Mouse (Mus musculus) lung, adult 2 months (tissue): ENCODE results near the gene Clec1a. TPM values are rescaled to one million over a fixed set of nuclear protein-coding genes. Genes with fewer than 3 reads are reported as not detected.

ENCODE experiments used
- DNase-seq: peaks from one replicate; pipeline ENCODE4 v3.0.0; 2022
- H3K4me1 ChIP-seq: fragments of 200-500 bp; 2 replicates; pipeline ENCODE4 v1.6.1; 2011; ENCODE audit warnings: low read length; ENCODE audit not compliant: control insufficient read depth, insufficient read depth
- H3K4me3 ChIP-seq: fragments of 200-500 bp; replicated peaks from 2 replicates; pipeline ENCODE3; 2011; ENCODE audit warnings: low read depth, mild to moderate bottlenecking, control low read depth, low read length; ENCODE audit errors: extremely low read depth
- CTCF ChIP-seq: fragments of 200-500 bp; IDR thresholded peaks from 2 replicates; pipeline ENCODE4 v1.5.1; 2011; ENCODE audit warnings: mild to moderate bottlenecking, low read length, control low read depth; ENCODE audit not compliant: insufficient read depth
- POLR2A ChIP-seq: fragments of 200-500 bp; IDR thresholded peaks from 2 replicates; pipeline ENCODE4 v1.6.1; 2011; ENCODE audit warnings: low read depth, mild to moderate bottlenecking, control low read depth, low read length, borderline replicate concordance; ENCODE audit errors: extremely low read depth
- WGBS: fragments of 180-500 bp; shearing (Covaris S2); methylation state at CpG from one replicate; pipeline ENCODE4 v1.1.7; 2018; 5-methylcytosine and 5-hydroxymethylcytosine counted together
- polyA plus RNA-seq: library from polyadenylated mRNA; depleted of rRNA; stranded (reverse); fragments of >200 nt; gene quantifications from 2 replicates; pipeline ENCODE4 v1.2.3, GENCODE M21; 2012

Clec1a gene
- polyA plus RNA-seq, 1 experiment, result 38.1 TPM

- WGBS, result 85% methylated on average over 2 of the region's 2 CpGs
- no peak for TF ChIP-seq POLR2A
- no peak for TF ChIP-seq CTCF
- Histone ChIP-seq H3K4me1 (peaks cover 2% of the 10 kb centered on the region; the same call in 1 of the 2 replicates), H3K4me3 (no peak within 1 kb of the TSS)
- no peak for DNase-seq
Measured at GRCm38 (mm10) chr6:129408562-129408961, 43.2 kb downstream of the Clec1a start, which contains the start of gene Clec9a. TSS of gene Clec9a (plus strand) at chr6:129408862.

- TF ChIP-seq POLR2A (no peak), CTCF (no peak)
- H3K4me3 ChIP-seq, result no peak overlapping the region
- H3K4me1 ChIP-seq, result peaks cover 2% of the 10 kb centered on the region; the same call in 1 of the 2 replicates
- DNase-seq, result no peak
- WGBS, result 20% methylated on average over 2 of the region's 2 CpGs
Measured at GRCm38 (mm10) chr6:129407324-129407723, 44.5 kb downstream of the Clec1a start.

- TF ChIP-seq CTCF (no peak), POLR2A (no peak)
- no peak for DNase-seq
- Histone ChIP-seq H3K4me3 (no peak overlapping the region), H3K4me1 (peaks cover 2% of the 10 kb centered on the region; the same call in 1 of the 2 replicates)
Measured at GRCm38 (mm10) chr6:129405999-129406398, 45.8 kb downstream of the Clec1a start.

GRCm38 (mm10) chr6:129403391-129403790, 48.4 kb downstream of the Clec1a start:
- no peak for TF ChIP-seq CTCF
- peaks cover 2% of the 10 kb centered on the region; the same call in 1 of the 2 replicates for H3K4me1 ChIP-seq
- 87% methylated on average over 6 of the region's 6 CpGs for WGBS
- no peak overlapping the region for H3K4me3 ChIP-seq
- DNase-seq, result no peak

- DNase-seq, result no peak
- 88% methylated on average over 2 of the region's 2 CpGs for WGBS
- TF ChIP-seq CTCF, result no peak
- no peak for TF ChIP-seq POLR2A
- H3K4me3 ChIP-seq, result no peak overlapping the region
- H3K4me1 ChIP-seq, result peaks cover under 1% of the 10 kb centered on the region; the same call in 1 of the 2 replicates
Measured at GRCm38 (mm10) chr6:129402404-129402803, 49.4 kb downstream of the Clec1a start.

GRCm38 (mm10) chr6:129399945-129400344, 51.9 kb downstream of the Clec1a start:
- peak; percentile 6 for DNase-seq
- no peak for TF ChIP-seq CTCF
- no peak for TF ChIP-seq POLR2A
- WGBS, result 32% methylated on average over 6 of the region's 6 CpGs
- peaks cover 2% of the 10 kb centered on the region; the same call in 1 of the 2 replicates for H3K4me1 ChIP-seq
- no peak overlapping the region for H3K4me3 ChIP-seq

GRCm38 (mm10) chr6:129396997-129397396, 54.8 kb downstream of the Clec1a start, which contains the start of gene Clec1b:
TSS of gene Clec1b (plus strand) at chr6:129397297.
- Histone ChIP-seq H3K4me3 (no peak within 1 kb of the TSS), H3K4me1 (peaks cover 4% of the 10 kb centered on the region)
- no peak for DNase-seq
- TF ChIP-seq CTCF, result no peak
- TF ChIP-seq POLR2A, result no peak
- WGBS, result 65% methylated on average over 8 of the region's 8 CpGs

GRCm38 (mm10) chr6:129393732-129394131, 58.1 kb downstream of the Clec1a start:
- TF ChIP-seq CTCF, result no peak
- TF ChIP-seq POLR2A, result no peak
- WGBS, result 57% methylated on average over 5 of the region's 6 CpGs
- Histone ChIP-seq H3K4me3 (no peak overlapping the region), H3K4me1 (peaks cover 4% of the 10 kb centered on the region)
- DNase-seq, result no peak

- DNase-seq, result no peak
- Histone ChIP-seq H3K4me1 (peaks cover 4% of the 10 kb centered on the region), H3K4me3 (no peak overlapping the region)
- WGBS, result 24% methylated on average over 2 of the region's 2 CpGs
- TF ChIP-seq POLR2A, result no peak
- peak; percentile 48; the same call in 1 of the 2 replicates for TF ChIP-seq CTCF
Measured at GRCm38 (mm10) chr6:129393087-129393720, 58.6 kb downstream of the Clec1a start.

- 74% methylated on average over 2 of the region's 2 CpGs for WGBS
- H3K4me3 ChIP-seq, result no peak within 1 kb of the TSS
- TF ChIP-seq CTCF (no peak), POLR2A (no peak)
- no peaks in the 10 kb centered on the region for H3K4me1 ChIP-seq
- DNase-seq, result no peak
Measured at GRCm38 (mm10) chr6:129385774-129386173, 66.0 kb downstream of the Clec1a start, which contains the start of gene Clec12b. TSS of gene Clec12b (minus strand) at chr6:129385874.
